Mouse (Mus musculus) thymus, adult 2 months (tissue): ENCODE results near the gene Olfr201.
"Not testable (repeated sequence)": the region's sequence is repeated elsewhere in the genome, so short reads cannot be mapped to it uniquely, and the experiment has no call there.

Experiments
- CTCF ChIP-seq: fragments of 200-500 bp; IDR thresholded peaks from 2 replicates; pipeline ENCODE4 v1.5.1; 2012; ENCODE audit warnings: mild to moderate bottlenecking, control low read depth, low read length, moderate library complexity, borderline replicate concordance; ENCODE audit not compliant: control insufficient read depth, poor library complexity, insufficient read depth; ENCODE audit errors: extremely low read depth
- POLR2A ChIP-seq: fragments of 200-500 bp; IDR thresholded peaks from 2 replicates; pipeline ENCODE4 v1.6.1; 2012; ENCODE audit warnings: mild to moderate bottlenecking, low read length, control low read depth, moderate library complexity; ENCODE audit not compliant: control insufficient read depth, poor library complexity, insufficient read depth; ENCODE audit errors: extremely low read depth

DNA sequence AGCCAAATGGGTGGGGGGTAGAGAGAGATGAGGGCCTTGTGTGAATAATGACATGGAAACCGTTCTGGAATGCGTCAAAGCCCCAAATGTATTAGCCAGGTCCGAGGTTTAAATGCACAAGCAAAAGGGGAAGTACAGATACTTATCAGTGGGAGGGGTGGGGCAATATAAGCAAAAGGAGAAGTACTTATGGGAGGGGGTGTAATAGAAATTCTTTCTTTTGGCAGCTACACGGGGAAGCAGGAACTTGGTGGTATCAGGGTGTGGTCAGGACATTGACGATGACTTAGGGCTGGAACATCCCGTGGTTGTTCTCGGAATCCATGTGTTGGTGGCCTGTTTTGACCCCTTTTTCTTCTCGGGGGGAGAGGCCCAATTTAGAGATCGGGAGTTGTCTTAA, 15.1 kb upstream of the Olfr201 start:
- TF ChIP-seq POLR2A, CTCF: not testable (repeated sequence)
